18 mouse cellular contexts compared by ENCODE assay signal in genomic region chr19:28283241-28284097, GRCm38 (mm10).
A peak's percentile ranks its signal among the peaks of the same experiment; 100 is the strongest.
DNase-seq lines count a peak whose midpoint lies in the region; ATAC-seq lines count a peak whose summit lies in the region.
"Had no signal": no experiment of that assay in that cellular context is flagged by ENCODE, and none has a peak within 500 bp of the region (broad histone marks: within the 10 kb centered on the region; RNA-seq: fewer than 3 reads in every experiment).

No protein-coding gene starts in this region.

- H3K4me1 ChIP-seq in heart, embryonic 12.5 days (replicated peaks) = no peaks in the 10 kb centered on the region
- H3K4me1 ChIP-seq: megakaryocyte, embryonic 14.5 days had no signal

- intact Hi-C loops in gastrocnemius, postnatal 14 days (cut with DNase I; ENCODE audit: low total_unique reads) = no loop called here
- intact Hi-C loops in left cerebral cortex, postnatal 36 days (cut with DNase I) = no loop called here

- H3K36me3 ChIP-seq in heart, embryonic 12.5 days = no peaks in the 10 kb centered on the region

- DNase-seq in heart, postnatal 4 days = peak; percentile 7
- DNase-seq in adipocyte (ENCODE audit: low spot score) = peak; percentile 44
- peak; percentile 22 for DNase-seq in gastrocnemius, postnatal 14 days
- peak; percentile 11 for DNase-seq in skeletal muscle tissue, adult 2 months (ENCODE audit: low read depth, low spot score)
- DNase-seq in right cerebral cortex, postnatal 14 days = no peak
- no peak for DNase-seq in left cerebral cortex, postnatal 36 days (ENCODE audit: low spot score in 2 of 2)
- DNase-seq: cerebellum, adult 18-20 months; forebrain, postnatal 0 days; kidney, postnatal 10 days; lung, adult 18-20 months; lung, postnatal 14 days; retina, postnatal 1 day; thymus, postnatal 25 days had no signal

- H3K4me2 ChIP-seq in heart, embryonic 12.5 days = no peak overlapping the region
- H3K4me2 ChIP-seq: liver, embryonic 11.5 days had no signal

- no peak for ATAC-seq in heart, embryonic 12.5 days (ENCODE audit: insufficient number of reproducible peaks, low FRiP score)
- ATAC-seq: CD4-positive, CD25-positive, alpha-beta regulatory T cell, adult 4 months; forebrain, postnatal 0 days had no signal

- no peak overlapping the region for H3K9ac ChIP-seq in heart, embryonic 12.5 days
- H3K9ac ChIP-seq: forebrain, postnatal 0 days had no signal

- no peaks in the 10 kb centered on the region for H3K27me3 ChIP-seq in heart, embryonic 12.5 days (replicated peaks)
- H3K27me3 ChIP-seq: megakaryocyte, embryonic 14.5 days had no signal

- no peaks in the 10 kb centered on the region for H3K9me3 ChIP-seq in heart, embryonic 12.5 days (replicated peaks)

- H3K27ac ChIP-seq in heart, embryonic 12.5 days (ENCODE audit: poor library complexity, severe bottlenecking) = no peak overlapping the region
- H3K27ac ChIP-seq: layer of hippocampus, adult 2 months had no signal

- H3K4me3 ChIP-seq in heart, embryonic 12.5 days = no peak overlapping the region
- H3K4me3 ChIP-seq: layer of hippocampus, adult 2 months; megakaryocyte, embryonic 14.5 days had no signal

- WGBS in heart, embryonic 12.5 days = 76% methylated on average over 7 of the region's 7 CpGs

Comparison
In these comparisons a context has a peak if more than half of its experiments do, and no peak if none do; other contexts are left out.
1. DNase-seq: peak in heart, postnatal 4 days (single experiment), adipocyte (single experiment), gastrocnemius, postnatal 14 days (single experiment) and skeletal muscle tissue, adult 2 months (single experiment); none in right cerebral cortex, postnatal 14 days (single experiment) and left cerebral cortex, postnatal 36 days (0 of 2).